In genomic region chr6:67069800-67070315, GRCm38 (mm10) we compare ENCODE assay signal across 9 mouse cellular contexts. TPM values are rescaled to one million over a fixed set of nuclear protein-coding genes. Genes with fewer than 3 reads are reported as not detected.
DNase-seq lines count a peak whose midpoint lies in the region; ATAC-seq and TF ChIP-seq lines count a peak whose summit lies in the region.
"Had no signal": no experiment of that assay in that cellular context is flagged by ENCODE, and none has a peak within 500 bp of the region (broad histone marks: within the 10 kb centered on the region; RNA-seq: fewer than 3 reads in every experiment).

No protein-coding gene starts in this region.

- H3K27ac ChIP-seq in forebrain, embryonic 13.5 days: no peak overlapping the region; the same call in 1 of the 2 replicates
- H3K27ac ChIP-seq in forebrain, embryonic 12.5 days: no peak overlapping the region
- peak overlapping the region; percentile 71 for H3K27ac ChIP-seq in lung, embryonic 14.5 days (ENCODE audit: low read depth)
- peak overlapping the region; percentile 18; the same call in 1 of the 2 replicates for H3K27ac ChIP-seq in neural tube, embryonic 15.5 days (replicated peaks)

- H3K4me1 ChIP-seq in forebrain, embryonic 13.5 days: peaks cover 7% of the 10 kb centered on the region; the same call in 1 of the 2 replicates
- no peaks in the 10 kb centered on the region for H3K4me1 ChIP-seq in forebrain, embryonic 12.5 days
- no peaks in the 10 kb centered on the region for H3K4me1 ChIP-seq in lung, embryonic 14.5 days (ENCODE audit: insufficient read depth)
- H3K4me1 ChIP-seq in neural tube, embryonic 15.5 days: peaks cover 10% of the 10 kb centered on the region; the same call in 1 of the 2 replicates

- no peak overlapping the region for H3K4me3 ChIP-seq in forebrain, embryonic 13.5 days
- H3K4me3 ChIP-seq in forebrain, embryonic 12.5 days (replicated peaks): no peak overlapping the region
- H3K4me3 ChIP-seq in lung, embryonic 14.5 days (ENCODE audit: low read depth, low read length): no peak overlapping the region
- H3K4me3 ChIP-seq in neural tube, embryonic 15.5 days (replicated peaks): no peak overlapping the region
- H3K4me3 ChIP-seq: myocyte had no signal

- DNase-seq in lung, embryonic 14.5 days: peak; percentile 80
- no peak for DNase-seq in lung, adult 18-20 months
- no peak for DNase-seq in right cerebral cortex, postnatal 10 days (ENCODE audit: low spot score in 2 of 2)
- DNase-seq in frontal cortex, postnatal 25 days (ENCODE audit: low spot score in 2 of 2): no peak

- no peaks in the 10 kb centered on the region for H3K9me3 ChIP-seq in forebrain, embryonic 13.5 days (replicated peaks)
- no peaks in the 10 kb centered on the region for H3K9me3 ChIP-seq in forebrain, embryonic 12.5 days
- no peaks in the 10 kb centered on the region for H3K9me3 ChIP-seq in lung, embryonic 14.5 days (ENCODE audit: low read depth, low read length)
- no peaks in the 10 kb centered on the region for H3K9me3 ChIP-seq in neural tube, embryonic 15.5 days (replicated peaks)

- ATAC-seq in forebrain, embryonic 13.5 days: peak; percentile 57; the same call in 1 of the 2 replicates
- ATAC-seq in forebrain, embryonic 12.5 days (ENCODE audit: low FRiP score): no peak
- peak; percentile 93 for ATAC-seq in lung, embryonic 14.5 days (ENCODE audit: insufficient read depth)
- ATAC-seq in common myeloid progenitor, adult 5-6 weeks (replicated peaks; ENCODE audit: low read depth, poor library complexity, severe bottlenecking): peak; percentile 6; the same call in 1 of the 2 replicates
- ATAC-seq in neural tube, embryonic 15.5 days (ENCODE audit: low FRiP score): no peak; the same call in 1 of the 2 replicates

- no peaks in the 10 kb centered on the region for H3K36me3 ChIP-seq in forebrain, embryonic 13.5 days (ENCODE audit: poor library complexity, severe bottlenecking)
- no peaks in the 10 kb centered on the region for H3K36me3 ChIP-seq in forebrain, embryonic 12.5 days (replicated peaks)
- H3K36me3 ChIP-seq in lung, embryonic 14.5 days (ENCODE audit: insufficient read depth): no peaks in the 10 kb centered on the region
- H3K36me3 ChIP-seq in neural tube, embryonic 15.5 days: no peaks in the 10 kb centered on the region

- 62% methylated on average over 9 of the region's 9 CpGs for WGBS in forebrain, embryonic 13.5 days
- WGBS in forebrain, embryonic 12.5 days: 69% methylated on average over 9 of the region's 9 CpGs
- WGBS in lung, embryonic 14.5 days: 32% methylated on average over 9 of the region's 9 CpGs
- 56% methylated on average over 9 of the region's 9 CpGs for WGBS in neural tube, embryonic 15.5 days

- H3K4me2 ChIP-seq in forebrain, embryonic 13.5 days: no peak overlapping the region
- no peak overlapping the region for H3K4me2 ChIP-seq in forebrain, embryonic 12.5 days
- H3K4me2 ChIP-seq in lung, embryonic 14.5 days: peak overlapping the region; percentile 28
- H3K4me2 ChIP-seq in neural tube, embryonic 15.5 days: 0 out of 2 replicates have a peak overlapping the region, but pooled peaks have one; percentile 6

- H3K27me3 ChIP-seq in forebrain, embryonic 13.5 days: no peaks in the 10 kb centered on the region
- no peaks in the 10 kb centered on the region for H3K27me3 ChIP-seq in forebrain, embryonic 12.5 days
- H3K27me3 ChIP-seq in lung, embryonic 14.5 days (ENCODE audit: insufficient read depth, low read length): no peaks in the 10 kb centered on the region
- no peaks in the 10 kb centered on the region for H3K27me3 ChIP-seq in neural tube, embryonic 15.5 days (replicated peaks)

- H3K9ac ChIP-seq in forebrain, embryonic 13.5 days: no peak overlapping the region
- no peak overlapping the region for H3K9ac ChIP-seq in forebrain, embryonic 12.5 days
- 0 out of 2 replicates have a peak overlapping the region, but pooled peaks have one; percentile 2 for H3K9ac ChIP-seq in lung, embryonic 14.5 days
- H3K9ac ChIP-seq in neural tube, embryonic 15.5 days (replicated peaks): no peak overlapping the region

- no peak for TF ChIP-seq CTCF in lung, embryonic 14.5 days (IDR thresholded peaks at IDR 0.05; ENCODE audit: low read depth)

RNA-seq across cellular contexts. Expression of gene Gadd45a, which starts 32.6 kb away (rescaled TPM):
- polyA plus RNA-seq in forebrain, embryonic 13.5 days (2015; fragmentation: Nextera tagmentation; extraction: Ambion mirVana): 13.9 and 16.9 TPM in 2 replicates
- polyA plus RNA-seq in forebrain, embryonic 12.5 days (2016; fragmentation: Nextera tagmentation; extraction: Ambion mirVana): 20.6 and 27.0 TPM in 2 replicates
- polyA plus RNA-seq in lung, embryonic 14.5 days (2014; fragmentation: Nextera tagmentation; extraction: Ambion mirVana): 9.9 and 13.0 TPM in 2 replicates
- 36.0 and 41.3 TPM in 2 replicates for total RNA-seq in common myeloid progenitor, adult 5-6 weeks (2017)
- 15.8 and 23.4 TPM in 2 replicates for polyA plus RNA-seq in neural tube, embryonic 15.5 days (2015; fragmentation: Nextera tagmentation; extraction: Ambion mirVana)

Comparison
In these comparisons a context has a peak if more than half of its experiments do, and no peak if none do; other contexts are left out.
1. ATAC-seq: peak in forebrain, embryonic 13.5 days (single experiment), lung, embryonic 14.5 days (single experiment) and common myeloid progenitor, adult 5-6 weeks (single experiment); none in forebrain, embryonic 12.5 days (single experiment) and neural tube, embryonic 15.5 days (single experiment).
2. H3K27ac ChIP-seq: peak in lung, embryonic 14.5 days (single experiment) and neural tube, embryonic 15.5 days (single experiment); none in forebrain, embryonic 13.5 days (single experiment) and forebrain, embryonic 12.5 days (single experiment).
3. H3K4me2 ChIP-seq: peak in lung, embryonic 14.5 days (single experiment) and neural tube, embryonic 15.5 days (single experiment); none in forebrain, embryonic 13.5 days (single experiment) and forebrain, embryonic 12.5 days (single experiment).